Mouse (Mus musculus): ENCODE data around the gene Ndrg2. TPM values are rescaled to one million over a fixed set of nuclear protein-coding genes. Genes with fewer than 3 reads are reported as not detected.
"Not testable (repeated sequence)": the region's sequence is repeated elsewhere in the genome, so short reads cannot be mapped to it uniquely, and the experiment has no call there.

Gene Ndrg2
- total RNA-seq (2015) = 8.9 and 10.4 TPM in 2 replicates
- total RNA-seq (2017) = 7.0 and 15.6 TPM in 2 replicates

DNA sequence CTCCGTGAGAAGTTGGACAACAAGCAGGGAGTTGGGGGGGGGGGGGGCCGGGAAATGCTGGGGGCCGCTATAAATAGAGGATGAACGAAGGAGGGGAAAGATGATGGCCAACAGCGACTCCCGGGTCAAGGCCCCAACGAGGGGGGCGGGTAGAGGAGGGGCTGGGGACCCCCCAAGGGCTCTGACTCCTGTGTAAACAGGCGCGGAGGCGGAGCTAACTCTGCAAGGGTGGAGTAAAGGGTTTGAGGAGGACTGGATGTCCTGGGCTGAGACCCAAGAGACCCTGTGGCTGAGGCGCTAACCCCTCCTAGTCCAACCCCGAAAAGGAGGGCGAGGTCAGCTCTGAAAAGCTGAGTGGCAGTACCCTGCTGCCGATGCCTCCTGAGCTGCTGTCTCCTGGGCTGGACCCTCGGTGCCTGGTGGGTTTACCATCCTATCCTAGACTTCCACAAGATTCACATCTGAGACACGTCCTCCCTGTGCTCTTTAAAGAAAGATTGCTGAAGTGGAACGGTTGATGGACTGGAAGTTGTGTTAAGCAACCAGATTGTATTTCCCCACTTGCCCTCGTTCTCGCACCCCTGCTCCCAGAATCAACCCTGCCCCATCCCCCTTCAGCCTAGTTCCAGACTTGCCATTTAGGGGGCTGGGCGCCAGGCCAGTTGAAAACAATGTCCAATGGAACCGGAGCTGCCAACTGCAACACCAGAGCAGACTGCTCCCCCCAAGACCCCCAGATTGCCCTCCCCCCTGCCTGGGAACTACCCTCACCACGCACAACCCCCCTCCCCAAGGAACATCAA lies at the start of gene Ndrg2:
TSS of gene Ndrg2 (minus strand) at position 199 of the 803 bp plus-strand sequence.
- ATAC-seq (replicated peaks; ENCODE audit: poor library complexity) = peak; percentile 38

DNA sequence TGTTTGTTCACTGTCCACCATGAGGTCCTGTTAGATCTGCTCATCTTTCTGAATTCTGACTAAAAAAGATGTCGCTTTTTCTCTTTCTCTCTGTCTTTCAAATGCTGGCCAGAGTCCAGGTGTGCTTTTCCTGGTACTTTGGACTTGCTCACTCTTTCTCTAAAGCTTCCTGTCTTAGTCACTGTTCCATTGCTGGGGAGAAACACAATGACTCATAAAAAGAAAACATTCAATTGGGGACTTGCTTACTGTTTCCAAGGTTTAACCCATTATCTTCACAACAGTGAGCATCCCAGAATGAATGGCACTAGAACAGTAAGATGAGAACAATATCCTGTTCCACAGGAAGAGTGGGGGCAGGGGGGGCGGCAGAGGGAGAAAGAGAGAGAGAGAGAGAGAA lies 46.4 kb upstream of the Ndrg2 start:
- ATAC-seq (replicated peaks; ENCODE audit: poor library complexity) = no peak

DNA sequence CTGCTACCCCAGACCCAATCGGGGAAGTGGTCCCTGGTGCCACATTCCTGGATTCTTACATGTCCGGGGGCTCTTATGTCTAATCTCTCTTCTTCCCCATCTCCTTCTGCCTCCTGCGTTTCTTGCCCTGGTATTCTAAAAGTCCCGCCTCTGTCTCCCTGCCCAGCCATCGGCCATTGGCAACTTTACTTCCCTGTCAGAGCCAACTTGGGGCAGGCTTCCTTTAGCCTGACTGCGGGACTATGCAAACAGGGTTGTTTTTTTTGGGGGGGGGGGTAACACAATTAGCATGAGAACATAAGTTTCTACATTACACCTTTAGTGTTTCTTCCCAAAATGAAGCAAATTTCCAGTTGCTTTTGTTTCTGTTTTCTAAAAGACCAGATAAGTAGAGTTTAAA lies 29.4 kb upstream of the Ndrg2 start:
- no peak for ATAC-seq (replicated peaks; ENCODE audit: poor library complexity)

DNA sequence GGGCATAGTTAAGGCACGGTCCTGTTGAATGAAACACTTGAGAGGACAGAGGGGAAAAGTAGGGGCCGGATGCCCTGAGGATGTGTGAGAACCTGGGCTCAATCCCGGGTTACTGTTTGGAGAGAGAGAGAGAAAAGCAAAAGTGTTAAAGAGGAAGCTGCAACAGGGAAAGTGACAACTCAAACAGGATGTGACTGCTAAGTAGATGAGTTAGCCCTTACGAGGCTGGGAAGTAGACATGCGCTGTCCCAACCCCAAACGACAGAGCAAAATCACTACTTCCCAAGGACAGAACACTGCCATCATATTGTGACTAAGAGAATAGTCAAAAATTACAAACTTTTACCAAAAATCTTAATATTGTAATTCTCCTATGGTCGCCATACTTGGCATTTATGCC lies 28.3 kb upstream of the Ndrg2 start:
- ATAC-seq (replicated peaks; ENCODE audit: poor library complexity) = peak; percentile 78

DNA sequence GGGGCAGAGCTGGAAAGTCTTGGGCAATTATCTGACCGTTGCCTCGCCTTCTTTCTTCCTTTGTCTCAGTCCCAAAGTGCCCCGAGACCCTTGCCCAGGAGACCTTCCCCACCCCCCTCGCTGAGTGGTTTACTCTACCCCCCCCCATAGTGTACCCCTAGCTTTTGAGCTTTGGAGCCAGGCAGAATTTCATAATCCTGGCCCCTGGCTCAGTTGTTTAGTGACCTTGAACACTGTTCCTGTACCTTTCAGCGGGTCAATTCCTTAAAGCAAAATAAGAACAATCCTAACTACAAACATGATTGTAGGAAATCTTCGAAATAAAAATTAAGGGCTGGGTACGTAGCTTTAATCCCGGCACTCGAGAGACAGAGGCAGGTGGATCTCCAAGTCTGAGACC lies 27.6 kb upstream of the Ndrg2 start:
- ATAC-seq (replicated peaks; ENCODE audit: poor library complexity) = no peak

DNA sequence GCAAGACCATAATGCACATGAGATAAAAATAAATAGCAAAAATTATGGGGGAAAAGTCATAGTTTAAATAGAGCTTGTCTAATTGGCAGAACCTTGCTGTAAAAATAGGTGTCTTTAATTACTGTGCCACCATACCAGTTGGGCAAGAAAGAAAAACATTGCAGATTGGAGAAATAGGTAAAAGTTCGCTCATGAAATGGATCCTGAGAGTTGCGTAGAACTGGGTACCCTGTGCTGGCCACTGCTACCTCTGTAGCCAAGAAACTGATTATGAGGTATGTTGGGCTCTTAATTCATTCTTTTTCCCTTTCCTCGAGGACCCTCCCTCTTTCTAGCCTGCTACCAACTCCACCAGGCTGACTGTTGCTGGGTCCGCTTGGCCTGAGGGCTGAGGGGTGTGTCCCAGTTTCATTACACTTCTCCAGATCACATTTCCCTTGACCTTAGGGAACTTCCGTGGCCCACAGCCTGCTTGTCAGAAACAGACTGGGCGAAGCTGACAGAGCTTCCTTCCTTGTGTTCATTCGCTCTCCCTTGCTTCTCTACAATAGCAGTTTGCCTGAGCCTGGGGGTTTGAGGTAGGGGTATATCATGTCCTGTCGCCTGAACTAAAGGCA lies 27.1 kb upstream of the Ndrg2 start:
- ATAC-seq (replicated peaks; ENCODE audit: poor library complexity) = peak; percentile 79

DNA sequence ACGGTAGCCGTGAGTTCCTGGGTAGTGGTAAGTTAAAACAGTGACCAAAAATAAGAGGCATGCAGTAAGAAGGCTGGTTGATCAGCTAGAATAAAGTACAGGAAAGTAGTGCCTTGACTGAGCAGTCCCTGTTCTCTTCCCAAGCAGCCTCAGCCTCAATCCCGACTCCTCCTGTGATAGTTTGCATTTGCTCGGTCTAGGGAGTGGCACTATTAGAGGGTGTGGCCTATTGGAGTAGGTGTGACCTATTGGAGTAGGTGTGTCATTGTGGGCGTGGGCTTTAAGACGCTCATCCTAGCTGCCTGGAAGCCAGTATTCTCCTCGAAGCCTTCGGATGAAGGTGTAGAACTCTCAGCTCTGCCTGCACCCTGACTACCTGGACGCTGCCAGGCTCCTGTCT lies 25.0 kb upstream of the Ndrg2 start:
- ATAC-seq (replicated peaks; ENCODE audit: poor library complexity) = no peak

DNA sequence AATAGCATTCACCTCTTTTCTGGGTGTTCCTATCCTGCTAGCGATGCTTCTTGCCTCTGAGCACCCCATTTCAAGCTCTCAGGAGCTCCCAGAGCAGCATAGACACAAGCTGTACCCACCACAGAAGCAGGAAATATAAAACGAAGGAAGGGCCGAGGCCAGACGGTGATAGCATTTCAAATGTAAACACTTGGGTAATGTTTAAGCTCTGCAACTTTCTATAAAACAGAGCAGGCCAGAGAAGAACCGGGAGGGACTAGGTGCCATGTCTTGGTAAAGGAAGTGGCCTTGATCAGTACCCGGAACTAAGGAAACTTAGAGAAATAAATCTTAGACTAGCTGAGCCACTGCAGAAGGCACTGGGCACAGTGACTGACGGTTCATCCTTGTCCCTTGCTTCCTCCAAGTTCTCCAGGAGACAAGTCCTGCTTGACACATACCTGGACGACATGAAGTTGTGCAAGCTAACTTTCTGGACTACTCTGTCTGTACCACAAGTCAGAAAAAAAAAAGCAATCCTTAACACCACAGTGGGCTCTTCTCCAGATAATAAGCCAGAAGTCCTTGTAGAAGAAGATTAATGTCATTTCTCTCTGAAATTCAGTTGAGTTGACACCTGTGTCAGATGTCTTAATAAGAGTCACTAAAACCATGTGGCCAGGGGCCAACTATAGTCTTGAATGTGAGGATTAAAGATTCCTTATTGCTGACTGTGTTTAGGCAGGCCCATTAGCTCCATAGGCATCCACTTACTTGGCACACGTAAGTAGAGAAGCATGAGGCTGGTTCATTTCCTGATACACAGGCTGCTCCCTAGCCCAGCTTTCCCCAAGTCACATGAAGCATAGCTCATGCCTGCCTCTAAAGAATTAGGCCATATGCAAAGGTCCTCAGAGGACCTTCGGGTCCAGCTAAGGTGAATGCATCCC lies 18.4 kb upstream of the Ndrg2 start:
- ATAC-seq (replicated peaks; ENCODE audit: poor library complexity) = no peak

DNA sequence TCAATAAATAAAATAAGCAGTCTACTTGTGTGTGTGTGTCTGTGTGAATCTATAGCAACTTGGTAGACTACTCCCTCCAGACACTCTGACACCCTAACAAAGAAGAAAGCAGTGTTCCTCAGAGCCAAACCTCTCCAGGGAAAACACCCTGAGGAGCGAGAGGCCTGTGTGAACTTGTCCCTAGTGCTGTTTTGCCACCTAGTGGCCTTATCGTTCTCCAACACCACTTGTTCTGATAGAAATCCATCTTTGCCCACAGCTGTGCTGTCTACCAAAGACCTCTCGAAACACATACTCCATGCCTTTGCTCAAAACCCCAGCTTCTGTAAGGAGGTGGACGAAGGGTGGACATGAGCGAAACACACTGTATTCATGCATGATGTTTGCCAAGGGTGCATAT lies 16.9 kb upstream of the Ndrg2 start:
- peak; percentile 96 for ATAC-seq (replicated peaks; ENCODE audit: poor library complexity)

DNA sequence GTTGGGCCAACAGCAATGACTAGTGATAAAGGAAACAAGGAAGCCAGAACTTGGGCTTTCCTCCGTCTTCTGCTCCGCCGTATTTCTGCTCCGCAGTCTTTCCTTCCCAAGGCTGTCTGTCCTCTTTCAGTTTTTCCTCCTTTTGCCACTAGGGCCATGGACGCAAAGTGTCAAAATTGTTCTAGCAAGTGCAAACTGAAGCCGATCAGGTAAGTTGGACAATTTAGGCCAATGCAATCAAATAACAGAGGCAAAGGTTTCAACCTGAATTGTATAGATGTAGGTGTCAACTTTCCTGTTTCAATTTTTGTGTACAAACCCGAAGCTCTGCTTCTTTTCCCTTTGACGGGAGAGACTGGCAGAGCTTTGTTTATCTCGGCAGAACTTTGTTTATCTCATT lies 16.0 kb upstream of the Ndrg2 start:
- no peak for ATAC-seq (replicated peaks; ENCODE audit: poor library complexity)

DNA sequence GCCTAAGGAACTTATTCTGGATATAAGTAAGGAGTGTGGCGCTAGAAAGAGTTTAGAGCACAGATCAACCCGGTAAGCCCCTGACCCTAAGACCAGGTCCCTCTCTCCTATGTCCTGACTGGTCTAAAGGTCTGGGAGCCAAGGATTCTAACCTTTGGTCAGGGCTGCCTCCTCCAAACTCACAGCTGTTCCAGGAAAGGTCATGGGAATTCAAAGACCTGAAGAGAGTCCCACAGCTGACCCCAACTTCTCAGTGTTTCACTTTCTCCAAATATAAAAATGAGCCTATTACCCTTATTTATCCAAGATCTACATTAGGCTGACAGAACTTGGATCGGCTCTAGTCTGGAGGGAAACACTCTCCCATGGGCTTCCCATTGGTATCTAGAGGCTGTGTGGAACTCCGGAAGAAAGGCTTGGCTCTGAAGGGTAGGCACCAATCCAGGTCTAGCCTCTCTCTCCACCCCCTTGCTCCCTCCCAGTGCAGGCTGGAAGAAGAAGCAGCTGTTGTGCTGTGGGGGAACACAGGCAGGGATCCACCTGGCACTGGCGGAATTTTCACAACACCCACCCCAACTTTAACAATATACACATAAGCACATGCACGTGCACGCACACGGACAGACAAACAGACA lies 15.5 kb upstream of the Ndrg2 start:
- ATAC-seq (replicated peaks; ENCODE audit: poor library complexity) = no peak

DNA sequence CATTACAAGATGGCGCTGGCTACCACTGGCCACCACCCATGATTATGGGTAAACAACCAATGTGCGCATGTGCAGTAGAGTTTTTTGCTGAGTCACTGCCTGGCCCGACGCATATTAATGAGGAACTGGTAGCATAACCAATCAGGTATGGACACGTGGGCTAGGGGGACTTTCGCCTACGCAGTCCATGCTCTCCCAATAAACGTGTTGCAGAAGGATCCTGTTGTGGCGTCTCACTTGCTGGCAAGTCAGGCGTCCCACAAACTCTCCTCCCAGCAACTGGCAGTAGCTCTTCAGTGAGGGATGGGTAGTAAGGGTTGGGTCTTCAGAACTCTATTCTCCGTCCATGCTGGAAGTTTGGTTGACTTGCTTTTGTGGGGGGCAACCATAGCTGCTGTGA lies 13.0 kb upstream of the Ndrg2 start:
- not testable (repeated sequence) for ATAC-seq (replicated peaks; ENCODE audit: poor library complexity)

DNA sequence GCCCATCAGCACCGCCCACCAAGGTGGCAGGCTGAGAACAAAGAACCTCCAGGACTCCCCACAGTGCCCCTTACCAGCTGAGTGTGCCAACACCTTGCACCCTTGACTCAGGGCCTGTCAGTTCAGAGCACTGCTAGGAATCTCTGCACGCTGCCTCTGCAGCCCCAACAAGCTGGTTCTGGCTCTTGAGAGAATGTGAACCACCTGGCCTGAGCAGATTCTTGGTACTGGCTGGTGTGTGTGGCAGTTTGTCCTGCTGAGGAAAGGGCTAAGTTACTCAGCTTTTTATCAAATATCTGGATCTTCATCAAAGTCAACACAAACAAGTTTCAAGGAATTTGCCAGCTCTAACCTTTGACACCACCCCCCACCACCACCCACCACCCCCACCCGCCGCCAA lies 9.5 kb upstream of the Ndrg2 start:
- ATAC-seq (replicated peaks; ENCODE audit: poor library complexity) = no peak

DNA sequence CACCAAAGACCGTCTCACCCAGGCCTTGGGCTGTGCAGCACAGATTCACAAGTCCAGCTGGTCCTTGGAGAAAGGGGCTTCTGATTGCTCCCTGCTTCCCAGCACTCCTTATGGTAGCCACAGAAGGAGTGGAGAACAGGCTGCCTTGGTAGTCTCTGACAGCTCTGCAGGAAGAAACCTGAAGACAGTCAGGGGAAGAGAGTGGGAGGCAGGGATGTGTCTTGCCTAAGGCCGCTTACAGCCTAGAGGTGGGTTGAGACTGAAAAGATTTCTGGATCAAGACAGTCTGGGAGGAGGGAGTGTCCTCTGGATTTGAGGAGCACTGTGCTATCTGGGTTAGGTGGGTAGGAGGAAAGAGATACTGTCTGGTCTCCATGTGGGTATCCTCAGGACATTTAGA lies 9.0 kb upstream of the Ndrg2 start:
- ATAC-seq (replicated peaks; ENCODE audit: poor library complexity) = no peak

DNA sequence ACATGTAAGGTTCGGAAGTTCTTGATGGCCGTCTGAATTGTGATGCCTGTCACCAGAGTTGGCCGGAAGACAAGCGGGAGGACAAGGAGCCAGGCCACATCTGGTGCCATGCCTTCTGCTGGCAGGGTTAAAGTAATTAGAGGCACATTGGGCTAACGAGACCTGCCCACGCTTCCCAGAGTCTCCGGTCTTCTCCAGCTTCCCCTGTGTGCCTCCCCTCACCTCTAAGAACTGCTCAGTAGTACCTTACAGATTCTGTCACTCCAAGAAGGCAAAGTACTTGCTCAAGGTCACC lies 8.6 kb upstream of the Ndrg2 start, which contains the start of gene Rnase13:
TSS of gene Rnase13 (minus strand) at position 203 of the 295 bp plus-strand sequence.
- ATAC-seq (replicated peaks; ENCODE audit: poor library complexity) = no peak

DNA sequence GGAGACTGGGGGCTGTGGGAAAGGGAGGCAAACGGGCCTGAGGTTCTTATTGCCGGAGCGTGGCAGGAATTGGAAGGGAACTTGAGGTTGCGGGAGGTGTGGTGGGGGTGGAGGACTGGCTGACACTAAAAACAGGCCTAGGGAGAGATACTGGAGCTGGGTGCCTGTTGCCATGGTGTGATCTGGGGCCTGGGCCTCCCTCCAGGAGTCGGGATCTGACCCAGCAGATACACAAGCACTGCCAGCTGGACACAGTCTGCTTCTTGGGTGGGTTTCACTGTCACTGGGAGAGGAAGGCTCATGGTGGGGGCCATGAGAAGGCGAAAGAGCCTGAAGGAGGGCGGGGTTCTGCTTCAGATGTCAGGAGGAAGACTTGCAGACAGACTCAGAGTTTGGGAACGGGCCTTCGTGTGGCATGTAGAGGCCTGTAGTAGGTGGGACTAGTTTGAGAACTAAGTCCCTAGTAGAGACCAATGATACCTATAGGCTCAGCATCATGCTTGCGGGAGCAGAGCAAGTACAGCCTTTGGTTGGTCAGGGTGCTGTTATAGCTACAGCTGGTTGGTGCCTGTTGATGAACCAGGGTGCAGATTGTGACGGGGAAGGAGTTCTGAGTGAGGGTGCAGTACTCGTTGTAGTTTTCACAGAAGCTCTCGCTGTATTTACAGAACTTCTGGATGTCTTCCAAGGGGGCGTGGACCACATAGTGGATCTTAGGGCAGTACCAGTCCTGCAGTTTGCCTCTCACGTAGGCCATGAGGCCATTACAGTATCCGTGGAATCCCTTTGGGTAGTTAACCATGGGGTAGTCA lies 8.0 kb upstream of the Ndrg2 start:
- ATAC-seq (replicated peaks; ENCODE audit: poor library complexity) = no peak

DNA sequence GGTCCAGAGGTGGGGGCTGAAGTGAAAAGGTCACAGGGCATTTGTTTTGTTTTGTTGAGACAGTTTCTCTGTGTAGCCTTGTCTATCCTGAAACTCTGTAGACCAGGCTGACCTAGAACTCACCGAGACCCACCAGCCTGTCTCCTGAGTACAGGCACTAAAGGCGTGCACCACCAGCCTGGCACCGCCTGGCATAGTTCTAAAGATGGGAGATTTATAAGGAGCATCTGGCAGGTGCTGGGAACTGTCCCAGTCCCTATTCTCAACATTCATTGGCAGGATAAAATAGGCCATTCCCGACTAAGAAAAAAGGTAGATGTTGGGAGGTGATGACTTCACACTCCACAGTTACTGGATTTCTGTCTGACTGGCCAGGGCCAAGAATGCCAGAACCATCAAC lies 5.0 kb upstream of the Ndrg2 start:
- no peak for ATAC-seq (replicated peaks; ENCODE audit: poor library complexity)

DNA sequence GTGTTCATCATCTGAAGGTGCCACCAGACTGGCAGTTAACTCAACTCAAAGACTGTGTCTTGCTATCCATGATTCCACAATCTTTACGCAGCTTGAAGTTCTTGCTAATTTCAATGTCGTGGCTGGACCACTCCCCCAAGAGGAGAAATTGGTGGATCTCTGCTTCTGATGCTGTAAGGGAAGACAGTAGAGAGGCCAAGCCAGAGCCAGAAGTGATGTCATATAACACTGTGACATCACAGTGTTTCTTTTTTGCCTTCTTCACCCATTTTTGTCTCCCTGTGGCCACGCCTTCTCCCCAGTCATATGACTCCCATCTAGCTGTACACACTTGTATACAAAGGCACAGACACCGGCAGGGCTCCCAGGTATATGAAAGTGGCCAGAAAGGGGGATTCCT lies 4.2 kb upstream of the Ndrg2 start, which contains the start of gene Tppp2:
TSS of gene Tppp2 (plus strand) at position 301 of the 400 bp plus-strand sequence.
- ATAC-seq (replicated peaks; ENCODE audit: poor library complexity) = no peak

DNA sequence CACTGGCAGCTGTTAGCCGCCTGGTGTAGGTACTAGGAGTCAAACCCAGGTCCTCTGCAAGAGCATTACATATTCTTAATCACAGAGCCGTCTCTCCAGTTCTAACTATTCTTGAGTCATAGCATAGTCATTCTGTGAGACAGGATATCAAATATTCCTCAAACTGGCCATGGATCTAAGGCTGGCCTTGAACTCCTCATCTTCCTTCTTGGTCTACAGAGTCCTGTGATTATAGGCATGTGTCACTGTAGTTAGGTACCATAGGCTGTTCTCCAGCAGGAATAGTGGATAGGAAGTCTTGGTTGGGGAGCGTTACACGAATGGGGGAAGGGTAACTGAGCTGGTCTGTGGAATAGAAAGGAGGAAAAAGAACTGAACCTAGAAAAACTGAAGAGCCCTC lies 2.6 kb upstream of the Ndrg2 start:
- ATAC-seq (replicated peaks; ENCODE audit: poor library complexity) = no peak

DNA sequence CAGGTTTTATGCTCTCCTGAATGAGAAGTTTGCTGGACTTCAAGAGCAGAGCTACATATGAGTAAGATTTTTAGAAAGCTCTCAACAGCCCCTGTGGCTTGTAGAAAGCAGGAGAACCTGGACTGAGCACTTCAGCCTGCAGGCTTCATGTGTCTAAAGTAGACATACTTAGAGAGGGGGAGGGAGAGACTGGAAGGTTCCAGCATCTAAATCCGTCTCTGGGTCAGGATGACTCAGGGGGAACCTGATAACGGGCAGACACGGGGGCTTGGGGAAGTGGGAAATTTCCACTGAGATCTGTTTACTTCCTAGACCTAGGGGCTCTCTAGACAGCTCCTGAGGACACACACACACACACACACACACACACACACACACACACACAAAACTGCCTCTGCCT lies 1.1 kb upstream of the Ndrg2 start:
- 0 out of 2 replicates have a peak, but pooled peaks have one; percentile 12 for ATAC-seq (replicated peaks; ENCODE audit: poor library complexity)
